Mouse (Mus musculus) CD4-positive, CD25-positive, alpha-beta regulatory T cell, adult 2 months (primary cell): ENCODE results near the gene Tigar.

ENCODE experiments used
- DNase-seq: peaks from one replicate; pipeline ENCODE4 v3.0.0-alpha.2; 2012; ENCODE audit warnings: low read depth, low spot score

The Tigar gene

DNA sequence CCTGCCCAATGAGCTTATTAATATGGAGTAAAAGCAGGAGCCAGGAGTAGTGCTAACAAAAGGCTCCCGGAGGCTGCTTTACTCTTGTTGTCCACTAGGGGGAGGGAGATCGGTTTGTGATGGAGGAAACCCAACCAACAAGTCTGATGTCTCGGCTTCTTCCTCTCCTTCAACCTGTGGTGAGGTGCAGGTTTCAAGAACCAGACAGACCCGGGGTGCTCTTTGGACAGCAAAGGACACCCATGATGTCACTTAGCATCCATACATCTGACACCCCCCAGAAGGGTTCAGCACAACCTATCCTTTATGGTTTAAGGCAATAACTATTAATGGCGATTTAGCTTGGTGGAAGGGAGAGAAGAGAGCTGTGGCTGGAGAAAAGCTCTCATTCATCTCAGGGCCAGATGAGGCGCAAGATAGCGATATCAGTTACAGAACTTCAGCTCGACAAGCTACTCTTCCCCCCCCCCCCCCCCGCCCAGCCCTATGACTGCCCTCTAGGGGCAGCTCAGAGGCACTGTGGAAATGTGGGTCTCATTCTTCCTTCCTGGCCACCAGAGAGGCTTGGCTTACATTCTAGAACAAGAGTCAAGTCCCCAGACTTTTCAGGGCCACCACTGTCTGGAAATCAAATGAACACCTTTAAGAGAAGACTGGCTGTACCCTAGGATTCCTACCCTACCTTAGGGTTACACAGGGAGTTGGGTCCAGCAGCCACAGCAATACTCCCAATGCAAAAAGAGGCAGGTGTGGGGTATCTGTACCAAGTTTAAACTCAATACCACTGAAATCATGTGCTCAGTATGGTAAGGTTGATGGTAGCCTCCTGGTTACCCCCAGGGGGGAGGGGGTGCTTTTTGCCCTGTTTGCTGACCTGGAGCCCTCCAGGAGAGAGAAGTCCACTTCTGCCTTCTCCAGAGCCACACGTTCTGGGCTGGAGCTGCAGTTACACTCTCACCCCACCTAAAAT, 33.1 kb upstream of the Tigar start:
- DNase-seq: peak; percentile 85

DNA sequence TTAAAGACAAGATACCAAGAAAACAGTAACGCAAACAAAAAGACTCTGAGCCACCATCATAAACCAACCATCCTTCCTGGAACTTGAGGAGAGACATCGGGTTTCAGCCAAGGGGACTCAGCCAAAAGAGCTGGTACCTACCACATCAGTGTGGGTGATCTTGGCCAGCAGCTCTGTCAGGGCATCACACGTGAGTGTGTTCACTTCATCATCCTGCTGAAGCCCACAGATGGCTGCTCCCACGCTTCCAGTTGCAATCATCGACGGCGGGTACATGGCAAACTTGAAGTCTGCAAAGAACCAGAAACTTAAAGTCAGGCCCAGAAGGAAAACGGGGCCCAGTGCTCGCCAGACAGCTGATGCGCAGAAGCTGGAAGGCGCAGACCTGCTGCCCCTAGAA, 29.6 kb upstream of the Tigar start:
- DNase-seq: no peak

DNA sequence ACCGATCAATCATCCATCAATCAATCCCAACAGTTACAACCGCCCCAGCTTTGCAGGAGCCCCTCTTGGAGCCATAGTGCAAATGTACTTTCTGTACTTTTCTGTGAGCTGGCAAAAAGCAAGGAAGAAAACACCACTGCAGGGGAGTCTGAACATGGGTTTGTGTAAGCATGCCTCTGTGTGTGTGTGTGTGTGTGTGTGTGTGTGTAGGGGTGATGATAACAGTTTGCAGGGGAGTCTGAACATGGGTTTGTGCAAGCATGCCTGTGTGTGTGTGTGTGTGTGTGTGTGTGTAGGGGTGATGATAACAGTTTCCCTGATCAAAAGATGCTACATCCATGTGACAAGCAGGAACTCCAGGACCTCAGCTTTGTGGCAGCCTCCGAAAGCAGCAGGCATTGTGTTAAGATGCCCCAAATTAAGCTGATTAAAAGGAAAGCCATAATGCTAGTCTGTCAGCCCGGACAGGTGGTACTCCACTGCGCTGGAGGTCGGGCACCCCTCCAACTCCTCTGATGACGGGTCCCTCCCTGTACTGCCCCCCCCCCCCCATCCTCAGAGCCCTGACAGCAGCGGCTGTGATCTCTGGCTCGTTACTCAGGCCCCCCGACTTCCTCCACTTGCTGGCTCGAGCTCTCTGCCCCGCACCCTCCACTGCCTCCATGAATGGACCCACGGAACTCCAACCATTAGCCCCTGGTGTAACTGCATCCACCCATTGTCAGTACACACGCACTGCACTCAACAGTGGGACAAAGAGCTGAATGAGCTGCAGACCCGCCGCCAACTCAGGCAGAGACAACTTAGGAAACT, 24.3 kb upstream of the Tigar start:
- DNase-seq: no peak

DNA sequence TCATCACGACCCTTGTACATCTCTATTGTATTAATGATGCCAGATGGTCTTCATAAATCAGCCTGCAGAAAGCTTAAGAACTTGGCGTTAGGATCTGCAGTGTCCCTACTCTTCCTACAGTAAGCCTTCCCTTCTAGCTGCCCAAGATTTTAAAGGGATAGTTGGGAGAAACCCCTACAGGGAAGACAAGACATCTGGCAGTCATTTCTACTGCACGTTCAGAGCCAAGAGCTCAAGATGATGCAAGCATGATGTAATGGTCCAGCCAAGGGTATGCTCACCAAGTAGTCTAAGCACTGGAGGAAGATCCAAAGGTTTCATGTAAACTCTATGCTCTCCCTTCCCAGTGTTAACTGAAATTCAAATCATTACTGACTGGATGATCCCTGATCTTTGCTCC, 23.4 kb upstream of the Tigar start:
- no peak for DNase-seq

DNA sequence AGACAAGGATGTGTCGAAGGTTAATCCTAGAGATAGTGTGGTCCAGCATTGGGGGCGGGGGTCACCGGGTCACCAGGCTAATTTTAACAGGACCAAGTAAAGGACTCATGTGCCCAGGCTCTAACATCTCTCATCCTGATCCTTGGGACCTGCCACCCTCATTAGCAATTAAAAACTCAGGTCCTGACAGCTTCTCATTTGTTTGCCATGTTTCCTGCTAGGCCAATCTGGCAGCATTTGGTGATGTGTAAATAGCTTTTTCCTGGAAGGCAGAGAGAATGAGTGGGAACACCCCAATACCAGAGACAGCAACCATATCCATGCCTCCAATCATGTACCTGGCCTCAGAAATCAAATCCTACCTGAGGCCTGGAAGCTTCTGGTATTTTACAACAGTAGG, 22.6 kb upstream of the Tigar start:
- no peak for DNase-seq

DNA sequence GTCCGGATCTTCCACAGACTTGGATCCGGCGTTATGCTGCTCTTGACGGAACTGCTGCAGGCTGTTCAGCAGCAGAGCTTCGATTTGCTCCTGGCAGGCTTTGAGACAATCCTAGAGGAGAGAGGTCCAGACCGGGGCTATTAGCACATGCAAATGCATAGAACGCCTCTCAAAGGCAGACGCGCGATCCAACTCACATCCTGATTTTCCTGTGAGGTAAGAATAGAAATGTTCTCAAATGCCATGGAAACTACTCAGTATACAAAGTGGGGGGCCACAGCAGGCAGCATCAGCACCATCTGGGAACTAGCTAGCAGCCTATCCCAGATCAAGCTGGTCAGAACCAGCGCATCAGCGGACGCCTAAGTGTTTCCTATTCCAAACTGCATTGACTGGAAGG, 21.0 kb upstream of the Tigar start:
- DNase-seq: no peak

DNA sequence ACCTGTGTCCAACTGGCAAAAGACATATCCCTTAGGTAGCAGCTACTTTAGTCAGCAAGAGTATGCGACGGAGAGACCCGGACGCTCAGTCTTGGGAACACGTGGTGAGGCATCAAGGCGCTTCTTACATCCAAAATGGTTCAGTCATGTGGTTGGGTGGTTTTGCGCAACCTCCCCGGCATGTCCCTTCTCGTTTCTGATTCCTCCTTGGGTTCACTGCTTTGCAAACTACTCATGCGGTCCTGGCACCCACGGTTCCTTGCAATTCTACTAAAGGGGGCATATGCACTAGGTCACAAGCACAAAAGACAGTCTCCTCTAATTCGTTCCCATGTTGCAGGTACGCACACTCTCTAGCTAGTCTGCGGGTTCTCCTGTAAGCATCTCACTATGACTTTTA, 20.3 kb upstream of the Tigar start:
- no peak for DNase-seq

DNA sequence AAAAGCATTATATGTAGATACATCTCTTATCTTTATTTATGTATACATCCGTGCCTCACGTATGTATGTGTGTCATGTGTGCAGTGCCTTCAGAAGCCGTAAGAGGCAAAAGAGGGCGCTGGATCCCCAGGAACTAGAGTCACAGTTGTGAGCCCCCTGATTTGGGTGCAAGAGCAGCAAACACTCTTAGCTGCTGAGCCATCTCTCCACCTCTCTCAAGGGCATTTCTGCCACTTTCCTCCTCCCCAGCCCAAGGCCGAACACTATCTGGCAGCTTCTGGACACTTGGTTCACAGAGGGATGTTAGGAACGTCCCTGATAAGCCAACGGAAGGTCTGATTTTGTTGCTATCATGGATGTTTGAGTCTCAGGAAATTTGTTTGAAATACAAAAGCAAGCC, 14.1 kb upstream of the Tigar start:
- DNase-seq: no peak

DNA sequence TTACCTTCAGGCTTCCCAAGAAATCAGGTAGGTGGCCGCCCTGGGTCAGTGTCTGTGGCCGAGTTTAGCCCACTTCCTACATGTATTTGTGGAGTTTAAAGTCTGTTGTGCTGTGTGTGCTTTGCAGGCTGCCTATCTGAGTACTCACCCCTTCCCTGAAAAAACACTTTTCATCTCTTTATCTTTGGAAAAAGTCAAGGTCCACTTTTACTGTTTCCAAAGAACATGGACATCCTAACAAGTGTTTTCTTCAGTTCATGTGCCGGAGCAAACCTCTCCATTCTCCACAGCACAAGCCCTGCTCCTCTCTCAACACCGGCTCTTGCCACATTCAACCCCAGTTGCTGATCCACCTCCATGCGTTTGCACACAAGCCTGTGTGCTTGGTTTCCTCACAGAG, 13.6 kb upstream of the Tigar start:
- no peak for DNase-seq

DNA sequence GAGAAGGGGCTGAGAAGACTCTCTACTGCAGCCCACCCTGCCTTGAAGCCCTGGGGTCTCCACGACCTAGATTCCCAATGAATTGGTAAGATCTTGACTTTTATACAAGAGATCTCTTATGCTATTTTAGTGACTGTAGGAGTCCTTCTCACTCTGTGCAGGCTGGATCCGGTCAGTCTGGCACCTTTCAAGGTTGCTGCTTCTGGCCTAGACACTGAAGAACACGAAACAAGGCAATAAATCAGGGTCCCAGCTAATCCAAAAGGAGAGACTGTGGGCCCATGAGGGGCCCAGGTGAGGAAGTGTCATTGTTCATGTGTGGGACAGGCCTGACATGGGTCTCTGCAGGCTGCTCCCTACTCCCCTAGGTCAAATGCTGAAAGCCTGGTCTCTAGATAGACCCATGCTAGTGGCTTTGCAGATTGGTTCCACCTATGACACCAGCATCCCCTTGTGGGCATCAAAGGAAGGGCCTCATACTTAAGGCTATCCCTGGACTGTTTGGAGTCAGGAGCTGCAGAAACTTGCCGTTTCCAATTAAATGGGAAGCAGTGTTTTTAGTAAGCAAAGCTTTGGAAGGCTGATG, 13.0 kb upstream of the Tigar start:
- DNase-seq: peak; percentile 45

DNA sequence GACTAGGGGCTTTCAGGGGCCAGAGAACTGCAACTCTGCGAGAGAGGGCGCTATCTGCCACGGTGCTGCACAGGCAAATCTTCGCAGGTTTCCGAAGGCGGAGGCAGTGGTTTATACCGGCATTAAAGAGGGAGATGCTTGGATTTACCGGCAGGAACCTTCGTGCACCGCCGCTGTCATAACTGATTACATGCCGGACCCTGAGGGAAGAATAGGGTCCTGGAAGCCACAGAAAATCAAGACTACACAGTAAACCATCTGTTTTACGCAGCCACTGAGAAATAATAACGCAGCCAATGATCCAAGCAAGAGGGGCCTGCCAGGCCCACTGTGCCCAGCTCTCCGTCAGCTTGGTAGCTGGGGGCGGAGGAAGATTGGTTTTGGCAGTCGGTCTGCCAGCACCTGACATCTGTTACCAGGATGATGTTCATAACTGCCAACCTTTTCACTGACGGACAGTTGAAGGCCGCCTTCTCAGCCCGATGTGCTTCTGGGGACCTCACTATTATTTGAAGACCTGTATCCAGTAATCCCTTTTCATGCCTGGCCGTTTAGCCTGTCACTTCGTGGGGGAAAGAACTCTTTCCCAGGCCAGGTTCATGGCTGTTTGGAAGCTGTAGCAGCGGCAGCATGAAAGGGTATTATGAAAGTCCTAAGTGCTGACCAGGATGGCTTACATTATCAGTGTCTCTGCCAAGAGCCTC, 5.5 kb upstream of the Tigar start:
- no peak for DNase-seq

DNA sequence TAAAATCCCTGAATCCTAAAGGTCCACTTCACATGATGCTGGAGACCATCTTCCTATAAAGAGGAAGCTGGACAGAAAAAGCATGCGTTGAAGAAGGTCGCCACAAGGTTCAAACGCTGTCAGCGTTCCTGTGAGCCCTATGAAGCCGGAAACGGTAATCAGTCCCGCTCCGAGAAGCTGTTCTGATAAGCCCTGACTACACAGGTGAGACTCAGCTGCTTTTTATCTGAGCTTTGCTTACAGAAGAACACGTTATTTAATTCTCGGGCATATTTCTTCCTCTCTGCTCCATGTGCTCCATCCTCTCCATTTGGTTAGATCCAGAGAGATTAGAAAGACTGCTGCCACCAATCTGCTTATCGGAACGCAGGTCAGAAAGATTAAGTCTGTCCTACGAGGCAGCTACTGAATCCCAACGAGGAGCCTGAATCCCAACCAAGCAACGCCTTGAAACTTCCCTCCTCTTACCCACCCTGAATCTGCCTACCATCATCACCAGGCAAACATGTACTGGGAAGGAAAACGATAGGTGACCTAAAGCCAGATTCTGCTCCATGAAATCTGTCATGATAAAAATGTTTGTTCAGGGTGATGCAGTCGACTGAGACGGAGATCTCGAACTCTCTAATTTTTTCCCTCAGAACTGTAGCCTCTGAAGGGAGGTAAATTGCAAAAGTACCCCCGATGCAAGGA, 843 bp downstream of the Tigar start:
- DNase-seq: peak; percentile 36

DNA sequence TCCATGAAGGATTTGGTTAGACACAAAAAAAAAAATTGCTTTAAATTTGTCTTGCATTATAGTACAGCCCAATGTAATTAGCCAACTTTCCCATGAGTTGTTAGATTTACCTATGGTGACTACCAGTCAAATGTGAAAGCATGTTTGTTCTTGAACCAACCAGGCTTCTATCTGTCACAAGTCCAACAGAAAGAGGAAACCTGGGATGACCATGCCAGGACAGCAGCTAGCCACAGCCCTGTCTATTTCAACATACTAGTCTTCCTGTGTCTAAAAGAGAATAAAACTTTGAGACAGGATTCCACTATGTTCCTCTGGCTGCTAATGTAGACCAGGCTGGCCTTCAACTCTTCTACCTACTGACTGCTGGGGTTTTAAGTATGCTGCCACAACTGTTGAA, 1.9 kb downstream of the Tigar start:
- no peak for DNase-seq

DNA sequence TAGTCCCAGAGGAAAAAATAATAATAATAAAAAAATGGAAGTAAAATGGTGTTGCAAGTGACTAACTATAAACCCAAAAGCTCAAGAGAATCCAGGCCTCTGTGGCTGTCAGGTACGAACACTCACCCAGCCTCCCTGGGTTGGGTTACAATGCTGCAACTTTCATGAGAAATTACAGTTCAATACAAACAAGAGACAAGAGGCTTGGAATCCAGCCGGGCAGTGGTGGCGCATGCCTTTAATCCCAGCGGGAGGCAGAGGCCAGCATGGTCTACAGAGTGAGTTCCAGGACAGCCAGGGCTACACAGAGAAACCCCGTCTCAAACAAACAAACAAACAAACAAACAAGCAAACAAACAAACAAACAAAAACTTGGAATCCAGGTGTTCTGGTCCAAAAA, 2.6 kb downstream of the Tigar start:
- no peak for DNase-seq

DNA sequence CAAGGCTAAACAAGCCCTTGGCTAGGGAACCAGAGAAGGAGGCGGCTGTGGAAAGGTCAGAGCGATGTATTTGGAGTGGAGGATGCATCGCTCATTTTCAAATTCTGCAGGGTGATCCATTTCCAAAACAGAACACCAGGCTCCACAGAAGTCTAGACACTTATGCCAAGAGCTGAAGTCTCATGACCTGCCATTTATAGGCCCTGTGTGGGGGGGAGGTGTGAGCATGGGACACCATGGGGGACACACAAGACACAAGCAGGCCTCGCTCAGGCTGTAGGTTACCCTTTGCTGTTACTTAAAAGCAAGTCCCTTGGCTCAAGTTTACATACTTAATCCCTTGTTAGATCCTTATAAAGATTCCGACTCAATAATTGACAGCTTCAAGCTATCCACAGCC, 3.2 kb downstream of the Tigar start:
- no peak for DNase-seq

DNA sequence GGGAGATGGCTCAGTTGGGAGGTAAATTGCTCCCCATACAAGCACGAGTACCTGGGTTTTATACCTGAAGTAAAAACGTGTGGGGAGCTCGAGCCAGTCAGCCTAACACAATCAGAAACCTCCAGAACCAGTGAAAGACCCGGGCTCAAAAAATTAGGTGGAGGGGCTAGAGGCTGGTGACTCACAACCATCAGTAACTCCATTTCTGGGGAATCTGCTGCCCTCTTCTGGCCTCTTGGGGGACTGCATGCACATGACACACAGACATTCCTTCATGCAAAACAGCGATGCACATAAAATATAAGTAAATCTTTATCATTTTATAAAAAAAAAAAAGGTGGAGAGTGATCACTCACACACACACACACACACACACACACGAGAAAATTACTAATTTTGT, 4.2 kb downstream of the Tigar start:
- peak; percentile 59 for DNase-seq

DNA sequence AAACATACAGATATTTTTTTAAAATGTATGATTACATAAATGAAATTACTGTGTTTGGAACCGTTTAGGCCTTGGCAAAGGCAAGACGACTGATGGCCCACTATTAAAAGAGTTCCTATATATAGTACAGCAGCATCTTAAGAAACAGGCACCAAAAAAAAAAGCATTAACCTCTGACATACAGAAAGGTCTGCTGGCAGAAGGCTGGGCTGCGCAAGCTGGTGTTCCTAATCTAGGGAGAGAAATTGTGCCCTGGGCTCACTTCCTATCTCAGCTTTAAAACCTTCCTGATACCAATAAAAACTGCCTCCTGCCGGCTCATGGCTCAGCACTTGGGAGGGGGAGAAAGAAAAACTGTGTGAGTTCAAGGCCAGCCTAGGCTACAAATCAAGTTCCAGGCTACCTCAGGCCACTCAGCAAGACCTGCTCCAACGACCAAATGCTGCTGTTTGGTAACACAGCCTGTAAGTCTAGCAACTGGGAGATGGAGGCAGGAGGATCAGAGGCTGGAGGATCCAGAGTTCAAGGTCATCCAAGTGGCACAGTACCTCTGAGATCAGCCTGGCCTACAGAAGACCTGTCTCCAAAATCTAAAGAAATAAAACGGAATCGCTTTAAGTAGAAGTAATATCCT, 4.8 kb downstream of the Tigar start:
- DNase-seq: no peak

DNA sequence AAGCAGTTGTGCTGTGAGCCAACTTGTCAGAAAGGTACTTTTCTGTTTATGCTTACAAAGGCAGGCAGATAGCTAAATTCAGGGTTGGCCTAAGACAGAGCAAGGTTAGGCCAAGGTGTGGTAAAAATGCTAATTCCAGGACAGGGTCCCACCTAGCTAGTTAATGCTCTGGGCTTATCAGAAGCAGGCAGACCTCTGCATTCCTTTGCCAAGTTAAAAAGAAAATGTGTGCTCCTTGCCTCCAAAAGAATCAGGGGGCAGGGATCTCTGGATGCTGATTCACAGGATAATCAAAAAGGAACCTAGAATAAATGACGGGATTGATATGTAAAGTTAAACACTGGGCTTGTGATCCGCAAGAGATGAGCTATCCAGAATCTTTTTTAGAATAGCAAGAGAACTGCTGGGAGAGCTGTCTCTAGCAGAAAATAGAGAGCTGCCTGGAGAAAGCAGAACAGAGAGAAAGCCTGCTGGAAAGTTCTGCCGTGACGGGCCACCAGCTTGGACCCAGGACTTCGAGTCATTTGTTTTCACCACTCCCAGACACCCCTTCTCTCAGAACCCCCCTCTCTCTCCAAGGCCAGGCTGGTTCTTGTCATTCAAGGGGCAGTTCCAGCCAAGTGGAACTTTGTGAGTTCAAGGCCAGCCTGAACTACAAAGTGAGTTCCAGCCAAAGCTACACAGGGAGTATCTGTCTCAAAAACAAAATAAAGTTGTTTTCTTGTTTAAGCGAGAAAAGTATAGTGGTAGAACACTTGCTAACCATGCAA, 5.7 kb downstream of the Tigar start:
- no peak for DNase-seq

DNA sequence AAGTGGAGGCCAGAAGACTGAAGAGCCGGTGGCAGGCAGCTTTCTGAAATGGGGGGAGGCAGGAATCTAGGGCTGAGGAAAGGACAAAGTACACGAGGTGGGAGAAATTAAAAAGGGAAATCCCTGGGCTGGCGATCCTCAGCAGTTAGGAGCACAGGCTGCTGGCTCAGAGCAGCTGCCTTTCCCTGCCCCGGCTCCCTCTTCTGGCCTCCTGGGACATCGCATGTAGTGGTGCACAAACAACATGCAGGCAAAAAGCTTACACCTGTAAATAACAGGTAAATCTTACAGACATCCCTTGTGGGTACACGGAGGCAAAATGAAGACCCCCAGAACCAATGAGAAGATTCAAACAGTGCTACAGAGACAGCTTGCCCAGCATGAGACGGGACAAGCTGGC, 14.8 kb downstream of the Tigar start:
- DNase-seq: peak; percentile 12

DNA sequence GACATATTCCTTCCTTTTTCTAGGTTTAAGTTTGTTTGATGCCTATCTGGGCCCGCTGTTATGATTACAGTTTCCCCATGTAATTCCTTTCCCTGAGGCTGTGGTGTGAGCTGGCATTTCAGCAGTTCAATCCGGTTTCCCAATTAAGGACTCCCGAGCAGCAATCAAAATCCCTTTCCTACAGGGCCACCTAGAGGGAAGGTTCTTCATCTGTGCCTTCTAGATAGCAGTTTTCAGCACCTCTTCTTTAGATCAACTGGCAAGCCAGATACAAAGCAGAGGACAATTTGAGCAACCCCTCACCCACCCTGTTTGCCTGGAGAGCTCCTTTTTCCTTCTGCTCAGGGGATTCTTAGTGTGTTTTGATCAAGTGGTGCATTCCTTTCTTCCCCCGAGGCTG, 22.6 kb downstream of the Tigar start:
- no peak for DNase-seq
